Mouse (Mus musculus): ENCODE results near the gene Ifih1.

DNA sequence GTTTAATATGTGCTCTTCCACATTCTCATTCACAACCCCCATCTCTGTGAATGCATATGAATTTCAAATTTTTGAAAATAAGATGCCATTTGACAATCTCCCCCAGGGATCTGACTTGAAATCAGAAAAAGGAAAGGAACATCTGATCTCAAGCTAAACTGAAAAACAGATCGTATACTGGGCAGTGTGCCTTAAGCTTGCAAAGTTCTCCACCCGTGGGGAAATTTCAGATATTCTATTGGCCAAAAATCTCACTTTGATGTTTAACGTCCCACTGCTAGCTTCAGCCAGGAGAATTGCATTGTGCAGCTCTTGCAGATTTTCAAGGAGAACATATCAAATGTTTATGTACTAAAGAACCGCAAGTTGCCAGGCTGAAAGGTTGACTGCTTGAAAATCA, 96.9 kb downstream of the Ifih1 start:
- TF ChIP-seq TAL1 (conservative IDR thresholded peaks at IDR 0.05; ENCODE audit: low read depth, low read length): no peak
- no peak for TF ChIP-seq POLR2AphosphoS5 (IDR thresholded peaks at IDR 0.05; ENCODE audit: insufficient replicate concordance, low read depth, low read length)
- no peak for TF ChIP-seq CTCF (IDR thresholded peaks at IDR 0.05; ENCODE audit: low read depth, low read length)

Measured in G1E (cell line).